Mouse (Mus musculus) CH12.LX (cell line): ENCODE measurements around the gene Cfap44. TPM values are rescaled to one million over a fixed set of nuclear protein-coding genes. Genes with fewer than 3 reads are reported as not detected.

Experiments used
- DNase-seq: peaks from one replicate; pipeline ENCODE4 v3.0.0-alpha.2; 2013; ENCODE audit errors: extremely low read depth
- H3K27ac ChIP-seq: 2 replicates; pipeline ENCODE4 v1.5.1; 2012; ENCODE audit warnings: low read depth, mild to moderate bottlenecking, control low read depth, moderate library complexity; ENCODE audit not compliant: insufficient read depth
- H3K27me3 ChIP-seq: replicated peaks from 2 replicates; pipeline ENCODE3; 2012; ENCODE audit warnings: inconsistent platforms
- H3K36me3 ChIP-seq, 2 experiments: replicated peaks in 1 of 2; 2 replicates each; pipeline versions ENCODE3 to v1.6.1; 2012; ENCODE audit warnings: inconsistent platforms in 1 of 2, low read length in 1 of 2, mild to moderate bottlenecking in 1 of 2, mixed read lengths in 1 of 2, moderate library complexity in 1 of 2; ENCODE audit not compliant: control insufficient read depth in 1 of 2, insufficient read depth in 1 of 2
- H3K4me1 ChIP-seq, 2 experiments: 2 replicates each; pipeline ENCODE4 v1.6.1; 2012; ENCODE audit warnings: inconsistent platforms in 1 of 2, moderate library complexity in 1 of 2; ENCODE audit not compliant: insufficient read depth in 2 of 2, control insufficient read depth in 1 of 2
- H3K4me2 ChIP-seq: 2 replicates; pipeline ENCODE4 v1.6.1; 2012; ENCODE audit warnings: low read depth, mild to moderate bottlenecking, control low read depth; ENCODE audit not compliant: poor library complexity, insufficient read depth, severe bottlenecking
- H3K4me3 ChIP-seq, 3 experiments: fragments of 150-350 bp in 1 of 3; sonication (generic) in 1 of 3; replicated peaks in 1 of 3; 2 replicates each; pipeline versions ENCODE3 to v1.5.1; 2011 to 2012; ENCODE audit warnings: low read depth in 2 of 3, low read length in 2 of 3, mild to moderate bottlenecking in 2 of 3, moderate library complexity in 2 of 3, control low read depth in 1 of 3, improper control_type of control experiment in 1 of 3, inconsistent platforms in 1 of 3, mixed read lengths in 1 of 3; ENCODE audit not compliant: poor library complexity in 1 of 3
- H3K79me2 ChIP-seq: replicated peaks from 2 replicates; pipeline ENCODE4 v1.6.1; 2012; ENCODE audit warnings: mild to moderate bottlenecking, moderate library complexity; ENCODE audit not compliant: control insufficient read depth, poor library complexity, insufficient read depth, severe bottlenecking; ENCODE audit errors: extremely low read depth
- H3K9ac ChIP-seq: 2 replicates; pipeline ENCODE4 v1.6.1; 2012; ENCODE audit warnings: low read depth, mild to moderate bottlenecking, control low read depth, moderate library complexity; ENCODE audit not compliant: insufficient read depth
- H3K9me3 ChIP-seq: replicated peaks from 2 replicates; pipeline ENCODE3; 2012; ENCODE audit warnings: low read length, inconsistent platforms, mixed read lengths
- CHD1 ChIP-seq: IDR thresholded peaks from 2 replicates; pipeline ENCODE4 v1.6.1; 2012; ENCODE audit warnings: low read depth, low read length, improper control_type of control experiment, inconsistent platforms
- CTCF ChIP-seq, 2 experiments: IDR thresholded peaks in 1 of 2; conservative IDR thresholded peaks in 1 of 2; 2 replicates each; pipeline ENCODE4 v1.5.1; 2011 to 2012; ENCODE audit warnings: low read depth in 2 of 2, low read length in 2 of 2, improper control_type of control experiment in 1 of 2, inconsistent platforms in 1 of 2, mild to moderate bottlenecking in 1 of 2, moderate library complexity in 1 of 2
- EP300 ChIP-seq: IDR thresholded peaks from 2 replicates; pipeline ENCODE4 v1.6.1; 2011; ENCODE audit warnings: low read length, improper control_type of control experiment
- GABPA ChIP-seq: IDR thresholded peaks from 2 replicates; pipeline ENCODE4 v1.6.1; 2012; ENCODE audit warnings: low read depth, low read length, improper control_type of control experiment, inconsistent platforms; ENCODE audit not compliant: insufficient replicate concordance
- HCFC1 ChIP-seq: IDR thresholded peaks from 2 replicates; pipeline ENCODE4 v1.6.1; 2012; ENCODE audit warnings: low read depth, mild to moderate bottlenecking, inconsistent platforms, low read length, improper control_type of control experiment
- JUND ChIP-seq: conservative IDR thresholded peaks from 2 replicates; pipeline ENCODE4 v1.6.1; 2011; ENCODE audit warnings: low read depth, low read length, improper control_type of control experiment
- MAZ ChIP-seq: IDR thresholded peaks from 2 replicates; pipeline ENCODE4 v1.6.1; 2012; ENCODE audit warnings: low read depth, mild to moderate bottlenecking, inconsistent platforms, low read length, improper control_type of control experiment, moderate library complexity
- NELFE ChIP-seq: IDR thresholded peaks from 2 replicates; pipeline ENCODE4 v1.6.1; 2011; ENCODE audit warnings: low read depth, low read length, improper control_type of control experiment
- SIN3A ChIP-seq: IDR thresholded peaks from 2 replicates; pipeline ENCODE4 v1.6.1; 2012; ENCODE audit warnings: low read length, improper control_type of control experiment, inconsistent platforms
- TBP ChIP-seq: conservative IDR thresholded peaks from 2 replicates; pipeline ENCODE4 v1.6.1; 2011; ENCODE audit warnings: low read depth, low read length, improper control_type of control experiment
- USF2 ChIP-seq: conservative IDR thresholded peaks from 2 replicates; pipeline ENCODE4 v1.6.1; 2011; ENCODE audit warnings: low read depth, low read length, improper control_type of control experiment
- ZMIZ1 ChIP-seq: IDR thresholded peaks from 2 replicates; pipeline ENCODE4 v1.6.1; 2012; ENCODE audit warnings: low read depth, mild to moderate bottlenecking, inconsistent platforms, low read length, improper control_type of control experiment
- dilution Hi-C: fragments of 300-500 bp; cut with MboI; formaldehyde crosslinking; loops from 2 replicates; pipeline ENCODE4 v1.14.3; 2020; ENCODE audit warnings: low sequenced_read_pairs; ENCODE audit not compliant: extremely low pct_unique_long_range_greater_than_20kb, extremely low pct_ligation_motif_present
- in situ Hi-C: fragments of 300-500 bp; cut with MboI; formaldehyde crosslinking; loops from 3 replicates; pipeline ENCODE4 v1.14.3; 2019; ENCODE audit warnings: low sequenced_read_pairs, low pct_ligation_motif_present, low pct_unique_long_range_greater_than_20kb, mixed read lengths
- polyA plus RNA-seq: library from polyadenylated mRNA; unstranded; fragments of >175 nt; gene quantifications from 2 replicates; pipeline ENCODE4 v1.2.1, GENCODE M21; 2012; ENCODE audit warnings: low read depth; ENCODE audit not compliant: insufficient read length
- total RNA-seq, 2 experiments: library from RNA; depleted of rRNA; stranded (reverse); fragments of 300-350 nt in 1 of 2; fragments of >200 nt in 1 of 2; gene quantifications; 2 replicates each; pipeline ENCODE4 v1.2.3; 2012 to 2014

The Cfap44 gene
- total and polyA plus RNA-seq, 3 experiments = not detected

GRCm38 (mm10) chr16:44408290-44408689 is 13.7 kb downstream of the Cfap44 start:
- in situ Hi-C loops (no loop called here), dilution Hi-C loops (no loop called here)
- Histone ChIP-seq H3K4me2 (no peak overlapping the region), H3K36me3 (no peaks in the 10 kb centered on the region), H3K9ac (no peak overlapping the region), H3K79me2 (no peaks in the 10 kb centered on the region), H3K27ac (no peak overlapping the region), H3K27me3 (no peaks in the 10 kb centered on the region), H3K9me3 (no peaks in the 10 kb centered on the region), H3K4me3 (no peak overlapping the region), H3K4me1 (no peaks in the 10 kb centered on the region)
- TF ChIP-seq NELFE (no peak), ZMIZ1 (no peak), GABPA (no peak), EP300 (no peak)
- DNase-seq = no peak

GRCm38 (mm10) chr16:44410176-44410575 is 15.6 kb downstream of the Cfap44 start:
- Histone ChIP-seq H3K4me3 (no peak overlapping the region), H3K4me1 (no peaks in the 10 kb centered on the region), H3K9me3 (no peaks in the 10 kb centered on the region), H3K27me3 (no peaks in the 10 kb centered on the region), H3K36me3 (no peaks in the 10 kb centered on the region), H3K9ac (no peak overlapping the region), H3K27ac (no peak overlapping the region), H3K79me2 (no peaks in the 10 kb centered on the region), H3K4me2 (no peak overlapping the region)
- no peak for DNase-seq
- in situ Hi-C loops = no loop called here
- no peak for TF ChIP-seq CHD1
- TF ChIP-seq USF2 = no peak
- TF ChIP-seq SIN3A = 0 out of 2 replicates have a peak, but pooled peaks have one; percentile 27
- no peak for TF ChIP-seq CTCF (conservative IDR thresholded peaks at IDR 0.05 in 1 of 2, IDR thresholded peaks at IDR 0.05 in 1 of 2; ENCODE audit: low read depth in 2 of 2, low read length in 2 of 2)
- TF ChIP-seq MAZ = no peak
- TF ChIP-seq TBP = no peak
- TF ChIP-seq HCFC1 = no peak
- dilution Hi-C loops = no loop called here

GRCm38 (mm10) chr16:44417596-44417995 is 23.0 kb downstream of the Cfap44 start:
- no peaks in the 10 kb centered on the region for H3K4me1 ChIP-seq
- H3K4me2 ChIP-seq = no peak overlapping the region
- no peak for TF ChIP-seq JUND
- no peaks in the 10 kb centered on the region for H3K36me3 ChIP-seq
- in situ Hi-C loops = no loop called here
- no peaks in the 10 kb centered on the region for H3K27me3 ChIP-seq
- no peak for DNase-seq
- no peak overlapping the region for H3K9ac ChIP-seq
- H3K9me3 ChIP-seq = no peaks in the 10 kb centered on the region
- no peak overlapping the region for H3K27ac ChIP-seq
- dilution Hi-C loops = no loop called here
- no peak overlapping the region for H3K4me3 ChIP-seq
- no peaks in the 10 kb centered on the region for H3K79me2 ChIP-seq
